9 mouse cellular contexts compared by ENCODE assay signal in genomic region chr9:61985183-61985863, GRCm38 (mm10). TPM values are rescaled to one million over a fixed set of nuclear protein-coding genes. Genes with fewer than 3 reads are reported as not detected.
DNase-seq lines count a peak whose midpoint lies in the region; ATAC-seq lines count a peak whose summit lies in the region.
"Had no signal": no experiment of that assay in that cellular context is flagged by ENCODE, and none has a peak within 500 bp of the region (broad histone marks: within the 10 kb centered on the region; RNA-seq: fewer than 3 reads in every experiment).

No protein-coding gene starts in this region.

- no peak overlapping the region for H3K4me2 ChIP-seq in forebrain, embryonic 15.5 days (replicated peaks)
- H3K4me2 ChIP-seq: stomach, embryonic 15.5 days had no signal

- no peaks in the 10 kb centered on the region for H3K27me3 ChIP-seq in forebrain, embryonic 15.5 days
- H3K27me3 ChIP-seq: stomach, embryonic 15.5 days had no signal

- WGBS in forebrain, embryonic 15.5 days: 54% methylated on average over 11 of the region's 11 CpGs

- H3K9me3 ChIP-seq in forebrain, embryonic 15.5 days: no peaks in the 10 kb centered on the region
- H3K9me3 ChIP-seq: stomach, embryonic 15.5 days had no signal

- 0 out of 2 replicates have a peak overlapping the region, but pooled peaks have one; percentile 23 for H3K27ac ChIP-seq in forebrain, embryonic 15.5 days (replicated peaks)
- H3K27ac ChIP-seq: stomach, embryonic 15.5 days had no signal

- no peaks in the 10 kb centered on the region for H3K4me1 ChIP-seq in forebrain, embryonic 15.5 days

- peak; percentile 45 for DNase-seq in gastrocnemius, adult 18-20 months (ENCODE audit: low spot score)
- no peak for DNase-seq in gastrocnemius, postnatal 25 days
- peak; percentile 78 for DNase-seq in B cell, adult 2 months
- DNase-seq in adrenal gland, postnatal 36 days: peak; percentile 61 to 80
- peak; percentile 66 for DNase-seq in kidney, postnatal 14 days
- peak; percentile 40 to 52 for DNase-seq in spleen, postnatal 14 days (ENCODE audit: low spot score in 2 of 2)

- ATAC-seq in forebrain, embryonic 15.5 days (replicated peaks): no peak
- ATAC-seq in megakaryocyte, adult 5-6 weeks (ENCODE audit: poor library complexity, severe bottlenecking): peak; percentile 37

- no peaks in the 10 kb centered on the region for H3K36me3 ChIP-seq in forebrain, embryonic 15.5 days
- H3K36me3 ChIP-seq: stomach, embryonic 15.5 days had no signal

- no peak overlapping the region for H3K9ac ChIP-seq in forebrain, embryonic 15.5 days (replicated peaks)
- H3K9ac ChIP-seq: stomach, embryonic 15.5 days had no signal

- H3K4me3 ChIP-seq in forebrain, embryonic 15.5 days: no peak overlapping the region
- H3K4me3 ChIP-seq: stomach, embryonic 15.5 days had no signal

RNA-seq across cellular contexts. Expression of gene Kif23, which starts 38.7 kb away (rescaled TPM):
- total RNA-seq in gastrocnemius, adult 18-20 months (2021): under 1 TPM; 0.37 to 0.88 TPM
- total RNA-seq in gastrocnemius, postnatal 25 days (2021): 1 to 10 TPM in 1 of 2 experiments, under 1 TPM in 1; 0.51 to 1.5 TPM
- 1 to 10 TPM; 5.5 to 8.5 TPM for total RNA-seq in adrenal gland, postnatal 36 days (2021)
- polyA plus RNA-seq in forebrain, embryonic 15.5 days (2015; fragmentation: Nextera tagmentation; extraction: Ambion mirVana): 40.2 and 45.5 TPM in 2 replicates
- total RNA-seq in megakaryocyte, adult 5-6 weeks (2015): 160 and 172 TPM in 2 replicates
- total RNA-seq in megakaryocyte, adult 5-6 weeks (2017): 309 and 311 TPM in 2 replicates

RNA-seq across cellular contexts. Expression of gene Paqr5, which starts 41.3 kb away (rescaled TPM):
- total RNA-seq in gastrocnemius, adult 18-20 months (2021): under 1 TPM in 1 of 2 experiments, not detected in 1; 0.21 TPM
- not detected for total RNA-seq in gastrocnemius, postnatal 25 days (2021)
- total RNA-seq in adrenal gland, postnatal 36 days (2021): 10 to 100 TPM in 1 of 2 experiments, under 1 TPM in 1; 0.99 to 10.8 TPM
- 0.17 and 0.29 TPM in 2 replicates for polyA plus RNA-seq in forebrain, embryonic 15.5 days (2015; fragmentation: Nextera tagmentation; extraction: Ambion mirVana)
- total RNA-seq in megakaryocyte, adult 5-6 weeks (2015): 0.36 and 1.0 TPM in 2 replicates
- total RNA-seq in megakaryocyte, adult 5-6 weeks (2017): 0.59 and 1.1 TPM in 2 replicates

Comparison
In these comparisons a context has a peak if more than half of its experiments do, and no peak if none do; other contexts are left out.
1. RNA of gene Kif23, which starts 38.7 kb away (total RNA-seq): 160 to 311 TPM in megakaryocyte, adult 5-6 weeks; 5.5 to 8.5 TPM in adrenal gland, postnatal 36 days, 0.51 to 1.5 TPM in gastrocnemius, postnatal 25 days and 0.37 to 0.88 TPM in gastrocnemius, adult 18-20 months; every median in the first group is over 10 times any median in the second.